Mouse (Mus musculus): ENCODE measurements at regions not wholly inside any gene's neighbourhood (a gene's known extent, or its start where the extent isn't known, plus 50 kb on each side); places are given as distances from the start of the nearest gene placed in this dataset.

GRCm38 (mm10) chr2:115509527-115509926 is 72.0 kb upstream of the BC052040 start:
- Histone ChIP-seq H3K36me3 (ENCODE audit: control insufficient read depth, insufficient read depth) (no peaks in the 10 kb centered on the region), H3K4me2 (ENCODE audit: low read depth) (no peak overlapping the region), H3K27me3 (ENCODE audit: control insufficient read depth, insufficient read depth, insufficient read length) (no peaks in the 10 kb centered on the region), H3ac (ENCODE audit: control insufficient read depth, insufficient read length) (no peak overlapping the region), H3K79me2 (ENCODE audit: control insufficient read depth, insufficient read depth) (no peaks in the 10 kb centered on the region), H3K4me3 (no peak overlapping the region)
- TF ChIP-seq TCF12 (IDR thresholded peaks at IDR 0.05; ENCODE audit: insufficient read depth, poor library complexity, severe bottlenecking) (no peak), SRF (IDR thresholded peaks at IDR 0.05; ENCODE audit: control insufficient read depth, insufficient read length, low read depth) (no peak), USF1 (IDR thresholded peaks at IDR 0.05; ENCODE audit: low read depth) (no peak), MYOD1 (IDR thresholded peaks at IDR 0.05; ENCODE audit: control insufficient read depth in 1 of 3, insufficient read length in 2 of 3, low read depth in 2 of 3) (no peak), TCF3 (IDR thresholded peaks at IDR 0.05; ENCODE audit: insufficient read length, low read depth) (no peak), CEBPB (IDR thresholded peaks at IDR 0.05; ENCODE audit: insufficient read depth, poor library complexity, severe bottlenecking) (no peak), POLR2A (IDR thresholded peaks at IDR 0.05; ENCODE audit: insufficient read length, low read depth) (no peak)

GRCm38 (mm10) chr2:115511146-115511545 is 70.4 kb upstream of the BC052040 start:
- no peak overlapping the region for H3K4me3 ChIP-seq
- no peak overlapping the region for H3ac ChIP-seq (ENCODE audit: control insufficient read depth, insufficient read length)
- TF ChIP-seq USF1 (IDR thresholded peaks at IDR 0.05; ENCODE audit: low read depth) = no peak
- no peaks in the 10 kb centered on the region for H3K27me3 ChIP-seq (ENCODE audit: control insufficient read depth, insufficient read depth, insufficient read length)
- H3K36me3 ChIP-seq (ENCODE audit: control insufficient read depth, insufficient read depth) = no peaks in the 10 kb centered on the region
- no peaks in the 10 kb centered on the region for H3K79me2 ChIP-seq (ENCODE audit: control insufficient read depth, insufficient read depth)
- no peak overlapping the region for H3K4me2 ChIP-seq (ENCODE audit: low read depth)

DNA sequence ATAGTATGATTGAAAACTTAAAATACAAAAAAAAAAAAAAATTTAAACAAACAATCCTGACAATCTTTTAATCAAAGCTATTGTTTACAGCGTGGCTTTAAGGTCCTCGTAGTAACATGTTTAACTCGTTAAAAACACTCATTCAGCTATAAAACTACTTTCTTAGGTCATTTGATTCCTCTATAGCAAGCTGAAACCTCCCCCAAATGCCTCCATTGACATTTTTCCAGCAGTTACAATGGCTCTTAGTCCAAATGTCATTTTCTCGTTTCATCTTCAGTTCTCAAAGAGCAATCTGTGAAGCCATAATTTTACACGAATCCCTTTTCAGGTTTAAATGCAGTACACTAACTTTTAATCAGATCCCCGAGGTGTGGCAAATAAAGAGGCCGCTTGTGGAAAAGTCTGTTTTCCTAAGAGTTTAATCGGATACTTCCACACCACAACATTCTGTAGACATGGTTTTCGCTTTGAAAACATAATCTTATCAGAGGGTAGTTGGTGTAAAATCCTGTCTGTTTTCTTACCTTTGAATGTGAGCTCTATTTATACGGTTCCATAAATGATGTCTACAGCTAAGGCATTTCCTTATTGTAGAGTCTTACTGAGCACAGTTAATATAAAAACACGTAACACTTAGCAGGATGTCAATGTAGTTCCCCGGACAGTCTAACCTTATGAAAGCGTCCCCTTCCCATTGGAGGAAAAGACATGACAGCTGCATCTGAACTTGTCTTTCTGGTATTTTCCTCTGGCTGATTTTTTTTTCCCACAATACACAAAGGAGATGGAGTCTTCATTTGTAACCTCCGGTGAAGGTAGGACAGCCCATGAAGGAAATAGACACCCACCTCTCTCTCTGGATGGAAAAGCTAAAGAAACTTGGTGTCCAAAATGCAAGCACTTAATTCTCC is 69.6 kb upstream of the BC052040 start:
- Histone ChIP-seq H3K36me3 (ENCODE audit: control insufficient read depth, insufficient read depth) (no peaks in the 10 kb centered on the region), H3K79me2 (ENCODE audit: control insufficient read depth, insufficient read depth) (no peaks in the 10 kb centered on the region), H3ac (ENCODE audit: control insufficient read depth, insufficient read length) (no peak overlapping the region), H3K4me2 (ENCODE audit: low read depth) (no peak overlapping the region), H3K27me3 (ENCODE audit: control insufficient read depth, insufficient read depth, insufficient read length) (no peaks in the 10 kb centered on the region), H3K4me3 (no peak overlapping the region)
- TF ChIP-seq MYOG (IDR thresholded peaks at IDR 0.05; ENCODE audit: control insufficient read depth in 1 of 3, insufficient read depth in 1 of 3, insufficient read length in 2 of 3, low read depth in 2 of 3) (no peak), POLR2A (IDR thresholded peaks at IDR 0.05; ENCODE audit: insufficient read length, low read depth) (no peak), CEBPB (IDR thresholded peaks at IDR 0.05; ENCODE audit: insufficient read depth, poor library complexity, severe bottlenecking) (no peak), SRF (IDR thresholded peaks at IDR 0.05; ENCODE audit: control insufficient read depth, insufficient read length, low read depth) (no peak), POLR2AphosphoS2 (IDR thresholded peaks at IDR 0.05; ENCODE audit: insufficient read length, low read depth) (no peak), TCF12 (IDR thresholded peaks at IDR 0.05; ENCODE audit: insufficient read depth, poor library complexity, severe bottlenecking) (no peak), E2F4 (IDR thresholded peaks at IDR 0.05; ENCODE audit: insufficient read depth) (no peak), TCF3 (IDR thresholded peaks at IDR 0.05; ENCODE audit: insufficient read length, low read depth) (no peak), REST (IDR thresholded peaks at IDR 0.05; ENCODE audit: insufficient read depth, insufficient read length) (no peak), MAX (IDR thresholded peaks at IDR 0.05; ENCODE audit: low read depth) (no peak)

GRCm38 (mm10) chr2:115512891-115513290 is 68.6 kb upstream of the BC052040 start:
- H3ac ChIP-seq (ENCODE audit: control insufficient read depth, insufficient read length) = no peak overlapping the region
- H3K4me2 ChIP-seq (ENCODE audit: low read depth) = no peak overlapping the region
- TF ChIP-seq POLR2A (IDR thresholded peaks at IDR 0.05; ENCODE audit: insufficient read length, low read depth) = no peak
- TF ChIP-seq POLR2AphosphoS2 (IDR thresholded peaks at IDR 0.05; ENCODE audit: insufficient read length, low read depth) = no peak
- no peaks in the 10 kb centered on the region for H3K27me3 ChIP-seq (ENCODE audit: control insufficient read depth, insufficient read depth, insufficient read length)
- no peak overlapping the region for H3K4me3 ChIP-seq
- H3K36me3 ChIP-seq (ENCODE audit: control insufficient read depth, insufficient read depth) = no peaks in the 10 kb centered on the region
- no peaks in the 10 kb centered on the region for H3K79me2 ChIP-seq (ENCODE audit: control insufficient read depth, insufficient read depth)

DNA sequence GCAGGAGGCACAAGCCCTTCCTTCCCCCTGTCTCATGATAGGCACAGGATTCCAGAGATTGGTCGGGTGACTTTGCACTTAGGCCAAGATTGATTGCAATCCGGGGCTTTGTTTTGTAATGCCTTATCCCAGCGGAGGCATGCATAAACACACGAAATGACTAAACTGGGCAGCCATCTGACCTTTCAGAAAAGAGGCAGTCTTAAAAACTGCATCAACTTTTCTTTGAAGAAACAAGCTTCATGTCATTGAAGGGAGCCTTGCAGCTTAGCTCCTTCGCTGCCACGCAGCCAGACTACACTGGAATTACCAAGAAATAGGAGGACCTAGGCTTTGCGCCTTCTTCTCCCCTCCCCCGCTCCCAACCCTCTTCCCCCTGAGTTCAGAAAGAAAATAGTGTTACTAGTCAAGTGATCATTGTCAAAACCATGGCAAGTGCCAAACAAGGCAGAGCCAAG is 67.7 kb upstream of the BC052040 start:
- H3K4me3 ChIP-seq = no peak overlapping the region
- H3K4me2 ChIP-seq (ENCODE audit: low read depth) = no peak overlapping the region
- no peak overlapping the region for H3ac ChIP-seq (ENCODE audit: control insufficient read depth, insufficient read length)
- no peaks in the 10 kb centered on the region for H3K27me3 ChIP-seq (ENCODE audit: control insufficient read depth, insufficient read depth, insufficient read length)
- no peaks in the 10 kb centered on the region for H3K36me3 ChIP-seq (ENCODE audit: control insufficient read depth, insufficient read depth)
- no peaks in the 10 kb centered on the region for H3K79me2 ChIP-seq (ENCODE audit: control insufficient read depth, insufficient read depth)
- TF ChIP-seq E2F4 (IDR thresholded peaks at IDR 0.05; ENCODE audit: insufficient read depth) (no peak), POLR2AphosphoS2 (IDR thresholded peaks at IDR 0.05; ENCODE audit: insufficient read length, low read depth) (no peak), SRF (IDR thresholded peaks at IDR 0.05; ENCODE audit: control insufficient read depth, insufficient read length, low read depth) (no peak), MYOD1 (IDR thresholded peaks at IDR 0.05; ENCODE audit: control insufficient read depth in 1 of 3, insufficient read length in 2 of 3, low read depth in 2 of 3) (no peak), MYOG (IDR thresholded peaks at IDR 0.05; ENCODE audit: control insufficient read depth in 1 of 3, insufficient read depth in 1 of 3, insufficient read length in 2 of 3, low read depth in 2 of 3) (no peak)

Measured in myocyte (in vitro differentiated cells).